Mouse (Mus musculus) forebrain, embryonic 14.5 days (tissue): ENCODE measurements around the gene Lix1. TPM values are rescaled to one million over a fixed set of nuclear protein-coding genes. Genes with fewer than 3 reads are reported as not detected.
A peak's percentile ranks its signal among the peaks of the same experiment; 100 is the strongest.

Source experiments
- ATAC-seq: fragments of 200-750 bp; cut with Nextera tagmentation; 2 replicates; pipeline ENCODE4 v1.8.0; 2017; ENCODE audit warnings: mild to moderate bottlenecking, moderate library complexity
- DNase-seq: peaks from one replicate; pipeline ENCODE4 v3.0.0-alpha.2; 2015; ENCODE audit warnings: low spot score
- H3K27ac ChIP-seq: fragments of 300-500 bp; sonication (generic); 2 replicates; pipeline ENCODE4 v1.5.1; 2014; ENCODE audit warnings: low read depth, mild to moderate bottlenecking, control low read depth, low read length, moderate library complexity
- H3K27me3 ChIP-seq: fragments of 300-500 bp; sonication (generic); replicated peaks from 2 replicates; pipeline ENCODE4 v1.6.1; 2014; ENCODE audit warnings: low read length, control low read depth, mixed read lengths; ENCODE audit not compliant: control insufficient read depth, insufficient read depth
- H3K36me3 ChIP-seq: fragments of 300-500 bp; sonication (generic); 2 replicates; pipeline ENCODE4 v1.6.1; 2014; ENCODE audit warnings: low read length, control low read depth; ENCODE audit not compliant: control insufficient read depth, insufficient read depth
- H3K4me1 ChIP-seq: fragments of 300-500 bp; sonication (generic); 2 replicates; pipeline ENCODE4 v1.6.1; 2014; ENCODE audit warnings: antibody characterized with exemption, low read length, control low read depth; ENCODE audit not compliant: control insufficient read depth, insufficient read depth
- H3K4me2 ChIP-seq: fragments of 300-500 bp; sonication (generic); 2 replicates; pipeline ENCODE4 v1.6.1; 2014; ENCODE audit warnings: mild to moderate bottlenecking, control low read depth, low read length
- H3K4me3 ChIP-seq: fragments of 300-500 bp; sonication (generic); 2 replicates; pipeline ENCODE4 v1.5.1; 2014; ENCODE audit warnings: low read depth, low read length, control low read depth
- H3K9ac ChIP-seq: fragments of 300-500 bp; sonication (generic); 2 replicates; pipeline ENCODE4 v1.6.1; 2014; ENCODE audit warnings: mild to moderate bottlenecking, low read length, control low read depth, moderate library complexity
- H3K9me3 ChIP-seq: fragments of 300-500 bp; sonication (generic); replicated peaks from 2 replicates; pipeline ENCODE4 v1.6.1; 2016; ENCODE audit warnings: low read length, control low read depth, mixed read lengths; ENCODE audit not compliant: control insufficient read depth
- WGBS: fragments of 180-500 bp; shearing (Covaris S2); extraction: QIAGEN DNeasy Blood & Tissue Kit; methylation state at CpG from one replicate; pipeline ENCODE4 v1.1.7; 2014; 5-methylcytosine and 5-hydroxymethylcytosine counted together
- polyA plus RNA-seq: library from polyadenylated mRNA; unstranded; fragments of >200 nt; fragmentation: Nextera tagmentation; extraction: Ambion mirVana; gene quantifications from 2 replicates; pipeline ENCODE4 v1.2.1, GENCODE M21; 2014

Lix1 gene
- polyA plus RNA-seq, 1 experiment from 2014 or later: 26.9 TPM

- no peak overlapping the region for H3K4me2 ChIP-seq
- no peaks in the 10 kb centered on the region for H3K9me3 ChIP-seq
- peak overlapping the region; percentile 55; the same call in 1 of the 2 replicates for H3K27ac ChIP-seq
- DNase-seq (peak; percentile 61), ATAC-seq (peak; percentile 60)
- peaks cover 32% of the 10 kb centered on the region for H3K36me3 ChIP-seq
- H3K27me3 ChIP-seq: no peaks in the 10 kb centered on the region
- H3K4me3 ChIP-seq: no peak overlapping the region
- H3K4me1 ChIP-seq: peaks cover 6% of the 10 kb centered on the region
- H3K9ac ChIP-seq: no peak overlapping the region
- 59% methylated on average over 7 of the region's 7 CpGs for WGBS
Measured at GRCm38 (mm10) chr17:17392863-17393262, 9.6 kb upstream of the Lix1 start.

DNA sequence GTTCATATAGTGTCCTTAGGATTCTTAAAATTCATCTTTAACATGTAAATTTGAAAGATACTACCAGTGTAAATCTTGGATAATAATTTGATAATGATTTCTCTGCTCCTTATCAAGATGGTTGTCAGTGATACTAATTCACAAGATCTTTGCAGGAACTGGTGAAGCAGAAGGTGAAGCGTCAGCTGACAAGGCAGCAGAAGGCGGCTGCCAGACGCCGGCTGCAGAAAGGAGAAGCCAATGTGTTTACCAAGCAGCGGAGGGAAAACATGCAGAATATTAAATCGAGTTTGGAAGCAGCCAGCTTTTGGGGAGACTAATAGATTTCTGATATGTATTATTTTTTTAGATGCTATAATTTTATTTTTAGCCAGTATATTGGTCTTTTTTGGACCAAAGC, 9.2 kb upstream of the Lix1 start:
- H3K36me3 ChIP-seq: peaks cover 32% of the 10 kb centered on the region
- no peak overlapping the region for H3K27ac ChIP-seq
- H3K4me1 ChIP-seq: peaks cover 6% of the 10 kb centered on the region
- H3K4me3 ChIP-seq: no peak overlapping the region
- 57% methylated on average over 6 of the region's 6 CpGs for WGBS
- no peaks in the 10 kb centered on the region for H3K27me3 ChIP-seq
- ATAC-seq: peak; percentile 66
- no peak overlapping the region for H3K9ac ChIP-seq
- peak; percentile 71 for DNase-seq
- H3K9me3 ChIP-seq: no peaks in the 10 kb centered on the region
- no peak overlapping the region for H3K4me2 ChIP-seq

- Histone ChIP-seq H3K4me3 (no peak overlapping the region), H3K9me3 (no peaks in the 10 kb centered on the region), H3K27me3 (no peaks in the 10 kb centered on the region), H3K27ac (no peak overlapping the region), H3K4me1 (peaks cover 6% of the 10 kb centered on the region), H3K9ac (no peak overlapping the region), H3K36me3 (peaks cover 22% of the 10 kb centered on the region), H3K4me2 (no peak overlapping the region)
- ATAC-seq: peak; percentile 50; the same call in 1 of the 2 replicates
- DNase-seq: peak; percentile 92
- 27% methylated on average over 4 of the region's 4 CpGs for WGBS
Measured at GRCm38 (mm10) chr17:17394336-17394735, 8.1 kb upstream of the Lix1 start.

GRCm38 (mm10) chr17:17396869-17397268, 5.6 kb upstream of the Lix1 start:
- WGBS: 2% methylated on average over 1 of the region's 1 CpGs
- DNase-seq (peak; percentile 71), ATAC-seq (peak; percentile 54)
- H3K36me3 ChIP-seq: peaks cover 8% of the 10 kb centered on the region; the same call in 1 of the 2 replicates
- H3K9ac ChIP-seq: no peak overlapping the region
- peak overlapping the region; percentile 2; the same call in 1 of the 2 replicates for H3K27ac ChIP-seq
- peaks cover 9% of the 10 kb centered on the region for H3K4me1 ChIP-seq
- H3K9me3 ChIP-seq: no peaks in the 10 kb centered on the region
- H3K4me3 ChIP-seq: no peak overlapping the region
- no peaks in the 10 kb centered on the region for H3K27me3 ChIP-seq
- H3K4me2 ChIP-seq: no peak overlapping the region

- no peak for DNase-seq
- ATAC-seq: no peak
- Histone ChIP-seq H3K9me3 (no peaks in the 10 kb centered on the region), H3K27me3 (no peaks in the 10 kb centered on the region), H3K9ac (no peak overlapping the region), H3K36me3 (peaks cover 4% of the 10 kb centered on the region; the same call in 1 of the 2 replicates), H3K27ac (no peak overlapping the region), H3K4me1 (peaks cover 14% of the 10 kb centered on the region), H3K4me2 (no peak overlapping the region), H3K4me3 (no peak overlapping the region)
- WGBS: 87% methylated on average over 2 of the region's 2 CpGs
Measured at GRCm38 (mm10) chr17:17398664-17399063, 3.8 kb upstream of the Lix1 start.

DNA sequence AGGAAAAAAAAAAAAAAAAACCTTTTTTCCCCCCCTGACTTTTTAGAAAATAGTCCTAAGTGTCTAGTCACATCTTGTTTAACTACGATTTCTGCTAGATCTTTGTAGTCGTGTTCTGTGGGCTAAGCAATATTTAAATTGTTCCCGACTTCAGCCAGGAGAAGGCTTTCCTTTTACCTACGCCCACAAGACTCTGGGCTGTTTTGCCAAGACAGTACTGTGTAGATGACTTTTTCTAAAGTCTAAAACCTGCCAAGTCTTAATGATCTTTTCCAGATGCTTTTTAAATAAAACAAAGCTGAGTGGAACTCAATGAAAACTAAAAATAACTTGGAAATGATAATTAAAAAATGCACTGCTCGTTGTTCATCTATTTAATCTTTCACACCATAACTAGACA, 566 bp downstream of the Lix1 start:
- peak overlapping the region; percentile 82 for H3K27ac ChIP-seq
- DNase-seq (no peak), ATAC-seq (peak; percentile 36; the same call in 1 of the 2 replicates)
- H3K4me3 ChIP-seq: peak overlapping the region; percentile 24
- H3K27me3 ChIP-seq: no peaks in the 10 kb centered on the region
- H3K9me3 ChIP-seq: no peaks in the 10 kb centered on the region
- H3K4me1 ChIP-seq: peaks cover 21% of the 10 kb centered on the region
- H3K4me2 ChIP-seq: peak overlapping the region; percentile 50
- no peaks in the 10 kb centered on the region for H3K36me3 ChIP-seq
- H3K9ac ChIP-seq: peak overlapping the region; percentile 60
- 4% methylated on average over 5 of the region's 5 CpGs for WGBS

DNA sequence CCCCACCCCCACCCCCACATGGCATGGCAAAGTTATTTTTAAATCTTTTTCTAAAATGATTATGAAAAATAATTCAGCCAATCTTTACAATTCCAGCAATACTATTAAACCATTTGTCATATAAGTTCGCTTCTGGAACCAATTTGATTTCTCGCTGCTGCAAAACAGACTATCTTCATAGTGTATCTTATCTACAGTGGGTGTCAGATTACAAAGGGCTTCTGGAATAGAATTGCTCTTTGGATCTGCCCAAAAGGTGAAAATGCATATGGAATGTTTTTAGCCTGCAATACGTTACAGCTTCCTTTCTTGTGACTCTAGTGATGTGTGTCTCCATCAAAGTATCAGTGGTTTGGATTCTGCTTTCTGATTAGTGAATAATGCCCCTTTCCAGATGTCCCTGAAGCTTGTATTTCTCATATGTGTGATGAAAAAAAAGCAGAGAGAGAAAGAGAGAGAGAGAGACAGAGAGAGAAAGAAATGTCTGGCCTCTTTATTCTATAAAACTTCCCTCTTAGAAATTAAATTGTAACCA, 1.2 kb downstream of the Lix1 start:
- ATAC-seq (no peak), DNase-seq (peak; percentile 11)
- Histone ChIP-seq H3K9me3 (no peaks in the 10 kb centered on the region), H3K9ac (peak overlapping the region; percentile 43), H3K27me3 (no peaks in the 10 kb centered on the region), H3K4me3 (peak overlapping the region; percentile 24), H3K4me2 (peak overlapping the region; percentile 50), H3K4me1 (peaks cover 21% of the 10 kb centered on the region), H3K36me3 (no peaks in the 10 kb centered on the region), H3K27ac (0 out of 2 replicates have a peak overlapping the region, but pooled peaks have one; percentile 15)
- WGBS: 14% methylated on average over 3 of the region's 3 CpGs

DNA sequence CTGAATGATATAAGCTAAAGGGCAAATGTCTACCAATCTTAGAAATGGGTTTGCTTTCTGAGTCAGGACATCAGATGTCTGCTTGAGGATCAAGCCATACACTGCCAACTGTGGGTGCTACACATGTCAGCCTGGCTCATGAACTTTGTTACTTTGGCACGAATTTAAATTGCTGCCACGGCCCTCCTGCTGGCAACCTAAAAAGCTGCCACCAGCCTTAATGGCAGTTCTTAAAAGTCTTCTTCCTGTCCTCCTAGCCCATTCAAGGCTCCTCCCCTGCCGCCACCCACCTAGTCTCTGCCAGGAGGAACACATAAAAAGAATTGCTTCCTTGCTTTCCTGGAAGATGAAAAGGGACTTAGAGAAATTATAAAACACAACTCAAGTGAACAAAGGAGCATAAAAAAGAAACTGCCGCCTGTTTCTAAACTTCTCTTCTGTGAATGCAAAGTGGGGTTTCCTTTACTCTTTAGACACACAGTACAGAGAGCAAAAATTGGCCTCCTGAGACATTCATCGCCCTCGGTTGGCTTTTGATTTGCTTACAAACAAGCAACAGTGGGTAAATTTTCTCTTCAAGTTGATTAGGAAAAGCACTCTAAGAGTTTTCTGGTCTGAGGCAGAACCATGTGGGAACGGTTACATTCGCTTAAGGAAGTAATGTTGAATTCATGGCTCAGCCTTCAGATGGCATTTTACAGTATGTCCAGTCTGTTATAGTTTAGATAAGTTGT, 2.5 kb downstream of the Lix1 start:
- Histone ChIP-seq H3K9ac (peak overlapping the region; percentile 18; the same call in 1 of the 2 replicates), H3K27ac (peak overlapping the region; percentile 44), H3K9me3 (no peaks in the 10 kb centered on the region), H3K27me3 (no peaks in the 10 kb centered on the region), H3K4me2 (peak overlapping the region; percentile 50), H3K36me3 (no peaks in the 10 kb centered on the region), H3K4me1 (peaks cover 28% of the 10 kb centered on the region), H3K4me3 (peak overlapping the region; percentile 24)
- DNase-seq (peak; percentile 44), ATAC-seq (no peak)
- 13% methylated on average over 8 of the region's 8 CpGs for whole genome bisulfite sequencing

DNA sequence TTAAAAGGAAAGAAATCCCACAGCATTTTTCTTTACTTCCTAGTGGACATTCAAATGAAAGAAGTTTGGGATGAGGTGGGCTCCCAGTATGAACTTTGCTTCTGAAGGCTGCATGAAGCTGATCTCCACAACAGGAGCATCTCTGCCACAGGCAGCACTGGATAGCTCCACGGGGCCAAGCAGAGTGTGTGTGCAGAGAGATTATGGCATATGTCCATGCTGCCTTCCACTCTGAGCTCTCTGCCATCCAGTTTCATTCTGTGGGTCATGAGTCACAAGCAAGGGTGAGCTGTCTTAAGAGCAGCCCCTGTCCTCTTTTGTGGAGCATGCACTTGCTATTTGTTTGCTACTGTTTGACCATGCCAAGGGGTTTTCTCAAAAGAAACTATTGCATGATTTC, 3.1 kb downstream of the Lix1 start:
- Histone ChIP-seq H3K27me3 (no peaks in the 10 kb centered on the region), H3K4me1 (peaks cover 28% of the 10 kb centered on the region)
- 18% methylated on average over 1 of the region's 1 CpGs for WGBS

More for the DNA sequence above, 3.1 kb downstream of the Lix1 start:
- no peak overlapping the region for H3K4me3 ChIP-seq
- no peak for ATAC-seq
- H3K27ac ChIP-seq: no peak overlapping the region
- H3K9ac ChIP-seq: no peak overlapping the region
- DNase-seq: no peak
- no peaks in the 10 kb centered on the region for H3K9me3 ChIP-seq
- H3K4me2 ChIP-seq: peak overlapping the region; percentile 50
- no peaks in the 10 kb centered on the region for H3K36me3 ChIP-seq
